Mouse (Mus musculus): ENCODE measurements around the gene Klhl21. TPM values are rescaled to one million over a fixed set of nuclear protein-coding genes. Genes with fewer than 3 reads are reported as not detected.

Gene Klhl21
- polyA plus RNA-seq, 1 experiment, result 6.7 TPM

DNA sequence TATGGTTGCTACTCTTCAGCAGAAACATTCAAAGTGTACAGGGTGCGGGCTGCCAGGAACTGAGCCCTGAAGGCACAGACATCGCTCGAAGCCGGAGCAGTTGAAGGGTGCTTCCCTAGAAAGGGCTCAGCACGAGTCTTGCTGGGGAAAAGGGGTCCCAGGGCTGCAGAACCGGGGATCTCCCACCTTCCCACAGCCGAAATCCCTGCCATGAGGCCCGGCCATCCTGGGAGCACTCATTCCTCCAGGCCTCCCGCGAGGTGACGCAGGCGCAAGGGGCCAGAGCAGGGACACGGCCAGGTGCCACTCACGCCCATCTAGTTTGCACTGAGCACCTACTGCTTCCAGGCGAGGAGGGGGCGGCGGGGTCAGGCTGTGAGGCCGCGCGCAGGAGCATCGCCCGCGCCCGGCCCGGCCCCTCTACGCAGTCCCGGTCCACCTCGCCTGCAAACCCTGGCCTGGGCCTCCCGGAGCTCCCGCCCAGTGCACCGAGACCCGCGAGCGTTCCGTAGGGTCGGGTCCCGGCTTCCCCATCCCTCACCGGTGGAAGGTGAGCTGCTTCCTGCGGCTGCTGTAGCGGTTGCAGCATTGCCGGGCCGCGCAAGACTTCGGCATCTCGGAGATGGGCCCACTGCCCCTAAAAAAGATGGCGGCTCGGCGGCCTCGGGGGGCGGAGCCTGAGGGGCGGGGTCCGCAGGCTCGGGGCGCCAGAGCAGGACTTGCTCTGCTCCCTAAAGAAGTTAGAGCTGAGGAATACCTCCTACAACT lies 20.1 kb upstream of the Klhl21 start, which contains the start of gene Thap3:
Gene Thap3, minus strand, starts transcription at position 656 of the 768 bp plus-strand sequence.
- H3K4me3 ChIP-seq (ENCODE audit: insufficient read depth, low read depth, low read length), result peak within 1 kb of the TSS; percentile 99
- H3K27ac ChIP-seq (replicated peaks; ENCODE audit: low read depth, low read length), result 0 out of 2 replicates have a peak within 1 kb of the TSS, but pooled peaks have one; percentile 44
- peaks cover 5% of the 10 kb centered on the region; the same call in 1 of the 2 replicates for H3K4me1 ChIP-seq (ENCODE audit: control insufficient read depth, insufficient read depth, insufficient read length, low read length)

DNA sequence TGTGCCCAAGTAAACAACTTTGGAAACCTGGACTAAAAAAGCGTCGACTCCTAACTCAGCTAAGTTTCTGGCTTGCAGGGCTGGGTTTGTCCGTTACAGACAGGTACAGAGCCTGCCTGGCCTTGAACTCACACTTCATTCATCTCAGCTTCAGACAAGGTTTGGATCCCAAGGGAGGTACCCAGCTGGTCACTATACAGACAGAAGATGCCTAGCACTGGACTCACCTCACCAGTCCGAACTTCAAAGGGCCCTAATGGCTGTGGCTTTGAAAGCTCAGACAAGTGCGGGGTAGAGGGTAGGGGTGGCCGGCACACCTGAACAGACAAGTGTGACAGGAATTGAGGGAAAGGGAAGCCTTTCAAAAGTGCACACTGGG lies 19.5 kb upstream of the Klhl21 start:
- Histone ChIP-seq H3K4me3 (ENCODE audit: insufficient read depth, low read depth, low read length) (peak overlapping the region; percentile 99), H3K4me1 (ENCODE audit: control insufficient read depth, insufficient read depth, insufficient read length, low read length) (peaks cover 5% of the 10 kb centered on the region; the same call in 1 of the 2 replicates), H3K27ac (replicated peaks; ENCODE audit: low read depth, low read length) (0 out of 2 replicates have a peak overlapping the region, but pooled peaks have one; percentile 0)

DNA sequence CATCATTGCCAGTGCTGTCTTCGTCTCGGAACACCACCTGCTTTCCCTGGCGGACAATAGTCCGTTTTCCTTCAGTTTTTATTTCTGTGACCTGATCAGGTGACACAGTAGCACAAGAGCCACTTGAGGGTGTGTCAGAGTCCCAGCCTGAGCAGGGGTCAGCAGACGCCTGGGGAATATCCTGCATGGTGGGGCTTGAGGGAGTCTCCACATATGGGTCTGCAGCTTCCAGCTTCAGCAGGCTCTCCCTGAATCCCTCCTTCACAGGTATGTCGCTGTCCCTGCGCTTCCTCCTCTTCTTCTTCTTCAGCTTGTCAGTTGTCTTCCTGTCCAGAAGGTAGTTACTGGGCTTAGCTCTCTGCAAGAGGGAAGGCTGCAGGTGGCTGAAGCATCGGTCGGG lies 16.5 kb upstream of the Klhl21 start:
- Histone ChIP-seq H3K27ac (replicated peaks; ENCODE audit: low read depth, low read length) (no peak overlapping the region), H3K4me1 (ENCODE audit: control insufficient read depth, insufficient read depth, insufficient read length, low read length) (peaks cover 7% of the 10 kb centered on the region; the same call in 1 of the 2 replicates), H3K4me3 (ENCODE audit: insufficient read depth, low read depth, low read length) (no peak overlapping the region)

DNA sequence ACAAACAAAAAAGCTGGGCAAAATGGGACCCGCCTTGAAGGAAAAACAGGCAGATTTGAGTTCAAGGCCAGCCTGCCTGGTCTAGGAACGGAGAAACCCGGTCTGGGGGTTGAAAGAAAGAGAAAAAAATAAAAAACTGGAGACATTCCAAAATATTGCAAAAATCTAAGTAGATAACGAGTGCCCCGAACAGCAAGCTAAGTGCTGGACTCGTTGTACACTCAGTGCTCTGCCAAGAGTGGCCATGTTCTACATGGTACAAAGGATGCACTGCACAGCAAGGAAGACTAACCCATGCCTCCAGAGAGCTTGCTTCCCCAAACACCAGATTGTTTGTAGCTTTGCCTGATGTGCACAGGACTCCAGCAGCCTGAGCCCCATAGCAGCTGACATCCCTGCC lies 15.6 kb upstream of the Klhl21 start:
- Histone ChIP-seq H3K4me3 (ENCODE audit: insufficient read depth, low read depth, low read length) (0 out of 2 replicates have a peak overlapping the region, but pooled peaks have one; percentile 5), H3K4me1 (ENCODE audit: control insufficient read depth, insufficient read depth, insufficient read length, low read length) (peaks cover 4% of the 10 kb centered on the region; the same call in 1 of the 2 replicates)

DNA sequence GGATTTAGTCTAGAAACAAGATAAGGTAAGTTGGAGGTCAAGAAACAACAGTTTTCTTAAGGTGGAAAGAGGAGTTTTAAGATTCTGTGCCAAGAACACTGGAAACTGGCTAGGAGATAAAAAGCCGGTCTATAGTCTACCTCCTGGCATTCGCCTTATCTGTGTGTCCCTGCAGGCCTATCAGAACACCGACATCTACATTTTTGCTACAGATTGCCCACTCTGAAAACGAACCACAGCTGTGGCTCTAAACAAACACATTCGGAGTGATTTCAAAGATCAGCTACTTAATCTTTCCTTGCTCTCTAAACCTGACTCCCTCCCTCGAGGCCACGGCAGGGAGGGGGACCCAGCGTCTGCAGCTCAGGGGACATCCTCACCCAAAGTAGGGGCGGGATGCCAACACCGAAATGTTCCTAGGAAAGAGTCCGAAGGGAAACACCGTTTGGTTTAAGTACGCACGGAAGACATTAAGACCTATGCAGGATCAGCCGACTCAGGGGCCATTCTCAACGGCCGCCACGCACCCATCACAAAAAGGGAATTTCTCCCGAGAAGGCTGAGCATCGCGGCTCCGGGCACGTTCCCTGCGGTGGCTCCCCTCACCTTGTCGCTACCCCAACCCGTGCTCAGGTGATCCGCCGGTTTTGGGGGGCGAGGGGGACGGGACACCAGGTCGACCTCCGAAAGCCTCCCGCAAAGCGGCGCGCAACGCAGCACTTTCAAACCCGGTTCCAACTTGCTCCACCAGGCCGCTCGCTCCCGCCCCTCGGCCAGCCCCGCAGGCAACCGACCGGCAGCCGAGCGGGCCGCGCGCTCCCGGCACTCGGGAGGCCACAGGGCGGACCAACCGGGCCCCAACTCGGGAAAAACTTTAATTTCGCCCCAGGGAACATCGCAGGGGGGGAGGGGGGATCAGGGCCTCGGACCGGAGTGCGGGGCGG lies 14.1 kb upstream of the Klhl21 start:
- peaks cover 3% of the 10 kb centered on the region; the same call in 1 of the 2 replicates for H3K4me1 ChIP-seq (ENCODE audit: control insufficient read depth, insufficient read depth, insufficient read length, low read length)
- no peak overlapping the region for H3K27ac ChIP-seq (replicated peaks; ENCODE audit: low read depth, low read length)
- peak overlapping the region; percentile 72 for H3K4me3 ChIP-seq (ENCODE audit: insufficient read depth, low read depth, low read length)

More for the DNA sequence above, 15.6 kb upstream of the Klhl21 start:
- H3K27ac ChIP-seq (replicated peaks; ENCODE audit: low read depth, low read length), result no peak overlapping the region

DNA sequence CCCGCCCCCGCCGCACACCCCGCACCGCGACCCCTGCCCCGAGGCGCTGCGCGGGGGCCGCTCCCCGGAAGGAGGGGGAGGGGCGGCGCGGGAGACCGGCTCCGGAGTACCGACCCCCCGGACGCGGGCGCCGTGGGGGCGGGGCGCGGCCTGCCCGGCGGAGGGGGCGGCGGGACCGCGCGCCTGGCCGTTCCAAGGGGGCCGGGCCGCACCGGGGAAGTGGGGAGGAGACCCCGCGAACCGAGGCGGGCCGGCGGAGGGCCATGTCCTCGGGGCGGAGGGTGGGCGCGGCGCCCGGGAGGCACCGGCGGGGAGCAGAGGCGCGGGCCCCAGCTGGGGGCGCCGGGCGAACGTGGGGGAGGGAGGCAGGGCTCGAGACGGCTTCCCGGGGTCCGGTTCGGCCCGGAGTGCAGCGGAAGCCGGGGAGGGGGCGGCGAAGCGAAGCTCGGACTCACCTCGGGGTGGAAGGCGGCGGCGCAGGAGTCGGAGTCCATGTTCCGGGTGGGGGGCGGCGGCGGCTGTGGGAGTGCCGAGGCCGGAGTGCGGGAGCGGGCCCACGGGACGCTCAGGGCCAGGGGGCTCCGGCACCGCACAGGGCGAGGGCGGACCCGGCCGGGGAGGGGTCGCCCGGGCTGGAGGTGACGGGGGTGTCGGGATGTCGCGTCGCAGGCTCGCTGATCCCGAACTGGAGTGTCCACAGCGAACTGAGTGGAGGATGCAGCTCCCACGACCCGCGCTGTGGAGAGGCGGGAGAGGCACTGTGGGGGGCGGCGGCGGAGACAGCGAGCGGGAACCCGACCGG lies 13.0 kb upstream of the Klhl21 start:
- peak overlapping the region; percentile 78 for H3K27ac ChIP-seq (replicated peaks; ENCODE audit: low read depth, low read length)
- H3K4me3 ChIP-seq (ENCODE audit: insufficient read depth, low read depth, low read length), result peak overlapping the region; percentile 96
- peaks cover 3% of the 10 kb centered on the region; the same call in 1 of the 2 replicates for H3K4me1 ChIP-seq (ENCODE audit: control insufficient read depth, insufficient read depth, insufficient read length, low read length)

DNA sequence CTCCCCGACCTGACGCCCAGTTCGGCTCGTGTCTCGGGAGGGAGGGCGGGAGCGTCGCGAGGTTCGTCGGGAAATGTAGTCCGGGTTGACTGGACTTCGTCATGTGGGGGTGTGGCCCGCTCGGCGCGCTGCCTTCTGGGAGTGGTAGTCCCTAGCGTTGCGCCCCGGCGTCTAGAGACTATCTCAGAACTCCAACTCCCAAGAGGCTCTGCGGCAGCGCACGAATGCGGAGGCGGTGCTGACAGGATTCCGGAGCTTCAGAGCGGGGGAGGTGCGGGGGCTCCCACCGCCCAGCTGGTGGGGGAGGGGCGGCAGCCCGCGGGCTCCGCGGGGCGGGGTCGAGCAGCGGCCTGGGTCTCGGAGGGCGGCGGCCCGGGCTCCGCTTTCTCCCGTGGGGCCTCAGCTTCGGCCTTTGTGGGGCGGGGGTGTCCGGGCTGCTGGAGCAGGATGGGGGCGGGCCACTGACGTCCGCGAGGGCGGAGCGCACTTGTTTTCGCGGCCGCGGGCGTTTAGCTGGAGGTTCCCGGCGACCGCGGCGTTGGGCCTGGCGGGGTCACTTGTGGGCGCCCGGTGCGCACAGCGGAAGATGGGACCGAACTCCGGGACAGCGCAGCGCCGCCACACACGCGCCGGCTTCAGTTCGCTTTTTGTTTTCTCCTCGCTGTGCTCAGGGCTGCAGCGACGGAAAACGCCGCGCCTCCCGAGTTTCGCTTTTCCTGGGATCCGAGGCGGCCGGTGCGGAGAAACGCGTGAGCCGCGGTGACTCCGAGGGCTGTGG lies 12.2 kb upstream of the Klhl21 start, which contains the start of gene Phf13:
Gene Phf13, minus strand, starts transcription at position 86 of the 778 bp plus-strand sequence.
- peaks cover 3% of the 10 kb centered on the region; the same call in 1 of the 2 replicates for H3K4me1 ChIP-seq (ENCODE audit: control insufficient read depth, insufficient read depth, insufficient read length, low read length)
- peak within 1 kb of the TSS; percentile 96 for H3K4me3 ChIP-seq (ENCODE audit: insufficient read depth, low read depth, low read length)
- H3K27ac ChIP-seq (replicated peaks; ENCODE audit: low read depth, low read length), result peak within 1 kb of the TSS; percentile 78

DNA sequence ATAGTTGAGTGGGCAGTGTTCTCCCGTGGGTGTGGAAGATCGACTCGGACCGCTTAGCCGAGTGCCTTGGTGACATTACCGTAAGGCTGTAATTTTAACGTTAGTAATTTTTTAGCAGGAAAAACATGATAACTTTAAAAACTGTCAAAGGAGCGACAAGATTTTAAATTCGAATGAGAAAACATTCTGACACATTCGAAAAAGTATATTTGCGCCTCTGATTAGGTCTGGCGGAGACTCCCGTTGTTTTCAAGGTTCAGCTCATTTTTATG lies 11.7 kb upstream of the Klhl21 start:
- Histone ChIP-seq H3K4me1 (ENCODE audit: control insufficient read depth, insufficient read depth, insufficient read length, low read length) (peaks cover 3% of the 10 kb centered on the region; the same call in 1 of the 2 replicates), H3K4me3 (ENCODE audit: insufficient read depth, low read depth, low read length) (peak overlapping the region; percentile 85), H3K27ac (replicated peaks; ENCODE audit: low read depth, low read length) (peak overlapping the region; percentile 71)

DNA sequence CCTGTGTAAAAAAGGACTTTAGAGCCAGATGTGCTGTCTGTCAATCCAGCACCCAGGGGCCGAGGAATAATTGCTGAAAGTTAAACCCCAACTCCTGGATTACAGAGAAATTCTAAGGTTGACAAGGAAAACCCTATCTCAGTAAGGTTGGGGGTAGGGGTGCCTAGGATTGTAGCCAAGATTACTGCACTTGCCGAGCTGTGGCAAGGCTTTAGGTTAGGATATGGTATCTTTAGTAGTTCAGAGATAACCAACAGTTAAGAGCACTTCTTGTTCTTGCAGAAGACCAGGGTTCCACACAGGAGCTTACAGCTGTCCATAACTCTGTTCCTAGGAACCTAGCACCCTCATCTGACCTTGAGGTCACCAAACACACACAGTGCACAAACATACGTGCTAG lies 10.9 kb upstream of the Klhl21 start:
- H3K4me1 ChIP-seq (ENCODE audit: control insufficient read depth, insufficient read depth, insufficient read length, low read length), result peaks cover 3% of the 10 kb centered on the region; the same call in 1 of the 2 replicates
- peak overlapping the region; percentile 85 for H3K4me3 ChIP-seq (ENCODE audit: insufficient read depth, low read depth, low read length)
- H3K27ac ChIP-seq (replicated peaks; ENCODE audit: low read depth, low read length), result no peak overlapping the region

DNA sequence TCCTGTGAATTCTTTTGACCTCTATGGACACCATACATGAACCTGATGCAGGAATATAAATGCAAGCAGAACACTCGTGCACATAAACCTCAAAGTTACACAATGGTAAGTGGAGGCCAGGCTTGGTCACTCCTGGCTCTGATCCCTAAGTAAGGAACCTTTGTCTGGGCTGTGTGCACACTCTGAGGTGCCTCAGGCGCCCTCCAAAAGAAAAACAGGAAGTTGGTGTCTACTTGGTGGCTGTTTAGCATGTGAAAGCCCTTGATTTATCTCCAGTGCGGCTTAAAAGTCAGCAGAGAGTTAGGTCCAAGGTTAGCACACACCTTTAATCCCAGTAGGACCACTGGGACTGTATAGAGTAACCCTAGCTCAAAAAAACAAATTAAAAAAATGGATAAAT lies 9.1 kb upstream of the Klhl21 start:
- H3K4me1 ChIP-seq (ENCODE audit: control insufficient read depth, insufficient read depth, insufficient read length, low read length), result peaks cover under 1% of the 10 kb centered on the region; the same call in 1 of the 2 replicates
- H3K27ac ChIP-seq (replicated peaks; ENCODE audit: low read depth, low read length), result no peak overlapping the region
- H3K4me3 ChIP-seq (ENCODE audit: insufficient read depth, low read depth, low read length), result no peak overlapping the region

DNA sequence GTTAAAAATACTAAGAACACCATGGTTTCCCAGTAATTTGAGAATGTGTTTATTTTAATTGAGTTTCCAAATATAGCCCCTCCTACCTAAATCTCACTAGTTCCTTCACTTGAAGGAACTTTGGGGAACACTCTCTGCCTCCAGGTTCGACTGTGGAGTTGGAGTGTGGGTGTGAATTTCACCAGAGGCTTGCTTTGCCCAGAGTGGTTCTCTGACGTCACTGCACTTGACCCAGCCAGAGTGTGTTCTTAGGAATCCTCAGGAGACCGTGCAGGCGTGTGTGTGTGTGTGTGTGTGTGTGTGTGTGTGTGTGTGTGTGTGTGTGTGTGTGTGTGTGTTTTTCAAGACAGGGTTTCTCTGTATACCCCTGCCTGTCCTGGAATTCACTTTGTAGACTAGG lies 7.7 kb upstream of the Klhl21 start:
- Histone ChIP-seq H3K4me1 (ENCODE audit: control insufficient read depth, insufficient read depth, insufficient read length, low read length) (no peaks in the 10 kb centered on the region), H3K27ac (replicated peaks; ENCODE audit: low read depth, low read length) (no peak overlapping the region), H3K4me3 (ENCODE audit: insufficient read depth, low read depth, low read length) (no peak overlapping the region)

DNA sequence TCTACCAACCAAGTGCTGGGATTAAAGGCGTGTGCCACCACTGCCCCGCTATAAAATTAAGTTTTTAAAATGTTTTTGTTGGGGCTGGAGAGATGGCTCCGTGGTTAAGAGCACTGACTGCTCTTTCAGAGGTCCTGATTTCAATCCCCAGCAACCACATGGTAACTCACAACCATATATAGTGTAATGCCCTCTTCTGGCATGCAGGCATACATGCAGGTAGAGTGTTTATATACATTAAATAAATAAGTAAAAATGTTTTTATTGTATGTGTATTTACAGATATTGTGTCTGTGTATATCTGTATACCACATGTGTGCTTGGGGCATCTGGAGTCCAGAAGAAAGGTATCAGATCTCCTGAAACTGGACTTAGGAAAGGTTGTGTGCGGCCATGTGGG lies 7.3 kb upstream of the Klhl21 start:
- Histone ChIP-seq H3K4me1 (ENCODE audit: control insufficient read depth, insufficient read depth, insufficient read length, low read length) (no peaks in the 10 kb centered on the region), H3K27ac (replicated peaks; ENCODE audit: low read depth, low read length) (no peak overlapping the region), H3K4me3 (ENCODE audit: insufficient read depth, low read depth, low read length) (no peak overlapping the region)

DNA sequence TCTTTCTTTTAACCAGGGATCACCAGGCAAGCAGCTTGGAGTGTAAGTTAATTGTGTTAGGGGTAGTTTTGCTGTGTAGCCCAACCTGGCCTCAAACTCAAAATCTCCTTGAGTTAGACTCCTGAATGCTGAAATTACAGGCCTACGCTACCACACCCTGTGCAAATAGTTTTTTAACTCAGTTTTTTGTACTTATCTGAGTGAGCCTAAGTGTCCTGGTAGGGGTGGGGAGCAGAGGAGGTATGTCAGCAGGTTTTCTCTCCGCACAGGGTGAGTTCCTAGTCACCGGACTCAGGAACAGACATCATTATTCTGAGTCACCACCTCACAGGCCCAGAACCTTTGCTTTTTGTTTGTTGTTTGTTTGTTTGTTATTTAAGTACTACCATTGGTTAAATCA lies 6.5 kb upstream of the Klhl21 start:
- H3K27ac ChIP-seq (replicated peaks; ENCODE audit: low read depth, low read length), result no peak overlapping the region
- H3K4me1 ChIP-seq (ENCODE audit: control insufficient read depth, insufficient read depth, insufficient read length, low read length), result no peaks in the 10 kb centered on the region
- no peak overlapping the region for H3K4me3 ChIP-seq (ENCODE audit: insufficient read depth, low read depth, low read length)

DNA sequence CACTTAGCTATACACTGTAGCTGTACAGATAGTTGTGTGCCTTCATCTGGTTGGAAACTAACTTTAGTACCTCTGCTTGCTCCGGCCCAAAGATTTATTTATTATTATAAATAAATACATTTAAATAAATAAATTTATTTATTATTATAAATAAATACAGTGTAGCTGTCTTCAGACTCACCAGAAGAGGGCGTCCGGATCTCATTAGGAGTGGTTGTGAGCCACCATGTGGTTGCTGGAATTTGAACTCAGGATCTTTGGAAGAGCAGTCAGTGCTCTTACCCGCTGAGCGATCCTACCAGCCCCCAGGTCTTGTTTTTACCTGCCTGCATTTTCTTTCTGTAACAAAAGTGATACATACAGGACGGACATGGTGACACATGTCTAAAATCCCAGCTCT lies 2.5 kb upstream of the Klhl21 start:
- Histone ChIP-seq H3K27ac (replicated peaks; ENCODE audit: low read depth, low read length) (no peak overlapping the region), H3K4me3 (ENCODE audit: insufficient read depth, low read depth, low read length) (no peak overlapping the region), H3K4me1 (ENCODE audit: control insufficient read depth, insufficient read depth, insufficient read length, low read length) (peaks cover 7% of the 10 kb centered on the region; the same call in 1 of the 2 replicates)
